Mouse (Mus musculus): ENCODE measurements around the gene Sla2. TPM values are rescaled to one million over a fixed set of nuclear protein-coding genes. Genes with fewer than 3 reads are reported as not detected.

Gene Sla2
- polyA plus RNA-seq, 1 experiment from 2014 or later = 11.6 TPM

GRCm38 (mm10) chr2:156842711-156843110 is 44.3 kb downstream of the Sla2 start:
- peak overlapping the region; percentile 94 for H3K4me3 ChIP-seq (ENCODE audit: low read depth, low read length)
- peak overlapping the region; percentile 97 for H3K4me2 ChIP-seq
- H3K9me3 ChIP-seq (ENCODE audit: control insufficient read depth, low read length) = no peaks in the 10 kb centered on the region
- peak overlapping the region; percentile 83; the same call in 1 of the 2 replicates for H3K27ac ChIP-seq (ENCODE audit: low read depth, low read length)
- peaks cover 22% of the 10 kb centered on the region for H3K36me3 ChIP-seq (ENCODE audit: control insufficient read depth, insufficient read depth, low read length)
- H3K9ac ChIP-seq (ENCODE audit: low read depth, low read length) = peak overlapping the region; percentile 86; the same call in 1 of the 2 replicates
- ATAC-seq (replicated peaks; ENCODE audit: low FRiP score) (no peak), DNase-seq (ENCODE audit: low spot score) (no peak)
- no peaks in the 10 kb centered on the region for H3K27me3 ChIP-seq (replicated peaks; ENCODE audit: control insufficient read depth, insufficient read depth, low read length)
- WGBS = 36% methylated on average over 11 of the region's 11 CpGs
- H3K4me1 ChIP-seq (replicated peaks; ENCODE audit: control insufficient read depth, insufficient read depth, low read length) = peaks cover 26% of the 10 kb centered on the region

DNA sequence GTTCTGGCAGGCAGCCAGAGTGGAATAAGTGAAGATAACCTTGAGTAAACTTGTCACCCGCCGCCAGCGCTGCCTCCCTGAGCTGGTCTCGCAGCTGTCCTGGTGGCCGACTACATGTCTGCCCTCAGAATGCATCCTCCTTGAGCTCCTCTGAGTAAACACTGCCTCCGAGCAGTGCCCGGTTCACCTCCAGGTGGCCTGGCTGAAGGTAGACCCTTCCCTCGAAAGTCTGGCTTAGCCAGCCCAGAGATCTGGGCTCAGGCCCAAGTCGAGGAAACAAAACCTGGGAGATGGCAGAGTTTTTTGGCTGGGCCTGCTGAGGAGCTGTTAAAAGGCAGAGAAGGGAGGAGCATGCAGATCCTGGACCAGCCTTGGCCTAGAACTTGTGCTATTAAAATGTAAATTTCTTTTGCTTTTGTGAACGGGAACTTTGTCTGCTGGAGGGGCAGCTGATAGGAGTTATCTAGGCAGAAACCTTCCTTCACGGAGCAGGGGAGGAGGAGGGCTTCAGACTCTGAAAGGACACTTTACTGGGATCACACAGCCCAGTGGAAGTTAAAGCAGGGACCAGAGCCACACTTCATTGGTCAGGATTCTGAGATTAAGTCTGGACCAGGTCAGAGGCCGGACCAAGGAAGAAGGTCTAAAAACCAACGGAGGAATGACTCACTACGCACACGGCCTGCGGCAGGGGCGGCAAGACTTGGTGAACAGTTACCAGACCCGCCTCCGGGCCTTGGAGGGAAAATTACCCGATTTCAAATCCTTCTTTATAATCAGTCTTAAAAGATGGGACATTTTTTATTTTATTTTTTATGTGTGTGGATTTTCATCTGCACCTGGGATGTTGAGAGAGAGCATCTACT is 44.9 kb downstream of the Sla2 start:
- Histone ChIP-seq H3K4me2 (peak overlapping the region; percentile 97), H3K4me1 (replicated peaks; ENCODE audit: control insufficient read depth, insufficient read depth, low read length) (peaks cover 26% of the 10 kb centered on the region), H3K27ac (ENCODE audit: low read depth, low read length) (peak overlapping the region; percentile 83), H3K27me3 (replicated peaks; ENCODE audit: control insufficient read depth, insufficient read depth, low read length) (no peaks in the 10 kb centered on the region), H3K9ac (ENCODE audit: low read depth, low read length) (peak overlapping the region; percentile 86), H3K4me3 (ENCODE audit: low read depth, low read length) (peak overlapping the region; percentile 94), H3K36me3 (ENCODE audit: control insufficient read depth, insufficient read depth, low read length) (peaks cover 24% of the 10 kb centered on the region), H3K9me3 (ENCODE audit: control insufficient read depth, low read length) (no peaks in the 10 kb centered on the region)
- WGBS = 7% methylated on average over 20 of the region's 20 CpGs
- DNase-seq (ENCODE audit: low spot score) (peak; percentile 60), ATAC-seq (replicated peaks; ENCODE audit: low FRiP score) (0 out of 2 replicates have a peak, but pooled peaks have one; percentile 8)

DNA sequence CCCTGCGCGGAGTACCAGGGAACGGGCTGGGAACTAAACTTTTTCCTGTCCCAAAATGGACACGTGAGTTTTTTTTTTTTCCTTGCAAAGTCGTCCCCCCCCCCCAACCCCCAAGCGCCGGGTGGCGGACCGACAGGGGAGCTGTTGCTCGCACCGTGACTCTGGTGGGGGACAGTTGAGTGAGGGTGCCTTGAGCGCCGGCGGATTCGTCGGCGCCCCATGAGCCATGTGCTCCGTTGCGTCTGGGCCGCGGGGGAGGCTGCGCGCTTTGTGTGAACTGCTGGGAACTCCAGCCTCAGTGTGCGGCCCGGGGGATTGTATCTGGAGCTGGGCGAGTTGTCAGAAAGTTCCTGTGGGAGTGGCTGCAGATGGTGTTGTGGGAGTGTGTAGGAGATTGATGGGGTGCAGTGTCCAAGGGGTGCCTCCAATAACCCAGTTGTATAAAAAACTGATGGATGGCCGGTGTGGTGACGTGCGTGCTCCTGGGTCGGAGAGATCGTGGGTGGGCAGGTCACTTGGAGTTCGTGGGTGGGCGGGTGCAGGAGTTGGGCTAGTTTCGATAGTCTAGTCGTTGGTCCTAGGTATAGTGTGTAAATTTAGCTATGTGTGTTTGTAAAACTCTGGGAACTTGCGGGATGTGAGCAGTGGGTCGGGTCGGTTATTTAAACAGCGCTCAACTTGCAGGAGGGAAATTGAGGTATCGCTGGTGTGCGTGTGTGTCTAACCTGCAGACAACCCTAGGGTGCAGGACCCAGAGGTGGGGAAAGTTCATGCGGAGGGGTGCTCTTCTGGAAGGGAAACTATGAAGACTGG is 45.8 kb downstream of the Sla2 start:
- Histone ChIP-seq H3K4me2 (peak overlapping the region; percentile 97), H3K27ac (ENCODE audit: low read depth, low read length) (peak overlapping the region; percentile 83), H3K36me3 (ENCODE audit: control insufficient read depth, insufficient read depth, low read length) (peaks cover 26% of the 10 kb centered on the region), H3K4me3 (ENCODE audit: low read depth, low read length) (peak overlapping the region; percentile 94), H3K9me3 (ENCODE audit: control insufficient read depth, low read length) (no peaks in the 10 kb centered on the region), H3K4me1 (replicated peaks; ENCODE audit: control insufficient read depth, insufficient read depth, low read length) (peaks cover 26% of the 10 kb centered on the region), H3K9ac (ENCODE audit: low read depth, low read length) (peak overlapping the region; percentile 86), H3K27me3 (replicated peaks; ENCODE audit: control insufficient read depth, insufficient read depth, low read length) (no peaks in the 10 kb centered on the region)
- ATAC-seq (replicated peaks; ENCODE audit: low FRiP score) (peak; percentile 16; the same call in 1 of the 2 replicates), DNase-seq (ENCODE audit: low spot score) (peak; percentile 77)
- under 1% methylated on average over 41 of the region's 42 CpGs for WGBS

GRCm38 (mm10) chr2:156840301-156841027 is 46.5 kb downstream of the Sla2 start:
- H3K4me3 ChIP-seq (ENCODE audit: low read depth, low read length) = peak overlapping the region; percentile 94
- ATAC-seq (replicated peaks; ENCODE audit: low FRiP score) (peak; percentile 19), DNase-seq (ENCODE audit: low spot score) (peak; percentile 76)
- peak overlapping the region; percentile 83 for H3K27ac ChIP-seq (ENCODE audit: low read depth, low read length)
- no peaks in the 10 kb centered on the region for H3K27me3 ChIP-seq (replicated peaks; ENCODE audit: control insufficient read depth, insufficient read depth, low read length)
- WGBS = under 1% methylated on average over 69 of the region's 79 CpGs
- no peaks in the 10 kb centered on the region for H3K9me3 ChIP-seq (ENCODE audit: control insufficient read depth, low read length)
- peak overlapping the region; percentile 86 for H3K9ac ChIP-seq (ENCODE audit: low read depth, low read length)
- H3K4me1 ChIP-seq (replicated peaks; ENCODE audit: control insufficient read depth, insufficient read depth, low read length) = peaks cover 26% of the 10 kb centered on the region
- H3K36me3 ChIP-seq (ENCODE audit: control insufficient read depth, insufficient read depth, low read length) = peaks cover 29% of the 10 kb centered on the region
- H3K4me2 ChIP-seq = peak overlapping the region; percentile 97

GRCm38 (mm10) chr2:156839319-156840191 is 47.4 kb downstream of the Sla2 start, which contains the start of gene Tgif2:
Gene Tgif2 (plus strand): TSS chr2:156840007.
- DNase-seq (ENCODE audit: low spot score) (peak; percentile 93), ATAC-seq (replicated peaks; ENCODE audit: low FRiP score) (peak; percentile 79)
- Histone ChIP-seq H3K9me3 (ENCODE audit: control insufficient read depth, low read length) (no peaks in the 10 kb centered on the region; the same call in 1 of the 2 replicates), H3K4me3 (ENCODE audit: low read depth, low read length) (peak within 1 kb of the TSS; percentile 94), H3K36me3 (ENCODE audit: control insufficient read depth, insufficient read depth, low read length) (peaks cover 30% of the 10 kb centered on the region), H3K27ac (ENCODE audit: low read depth, low read length) (peak within 1 kb of the TSS; percentile 83), H3K4me2 (peak within 1 kb of the TSS; percentile 97), H3K9ac (ENCODE audit: low read depth, low read length) (peak within 1 kb of the TSS; percentile 86), H3K27me3 (replicated peaks; ENCODE audit: control insufficient read depth, insufficient read depth, low read length) (no peaks in the 10 kb centered on the region), H3K4me1 (replicated peaks; ENCODE audit: control insufficient read depth, insufficient read depth, low read length) (peaks cover 21% of the 10 kb centered on the region)
- 1% methylated on average over 61 of the region's 61 CpGs for WGBS

DNA sequence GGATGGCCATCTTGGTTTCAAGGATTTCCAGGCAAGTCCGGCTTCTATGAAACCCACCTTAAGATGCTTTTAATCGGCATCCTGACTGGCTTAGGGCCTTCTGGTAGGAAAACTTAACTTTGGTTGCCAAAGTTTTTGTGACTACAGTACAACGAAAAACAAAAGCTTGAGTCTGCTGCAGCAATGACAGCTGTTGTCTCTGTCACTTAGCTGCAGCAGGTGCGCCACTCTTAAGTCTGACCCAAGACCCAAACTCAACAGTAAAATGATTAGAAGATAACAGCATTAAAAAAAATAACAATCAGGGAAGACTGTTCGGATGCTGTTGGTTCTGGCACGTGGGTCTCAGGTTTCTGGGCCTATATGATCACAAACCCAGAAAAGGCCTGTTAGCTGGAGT is 48.2 kb downstream of the Sla2 start:
- Histone ChIP-seq H3K27ac (ENCODE audit: low read depth, low read length) (peak overlapping the region; percentile 83), H3K9me3 (ENCODE audit: control insufficient read depth, low read length) (no peaks in the 10 kb centered on the region; the same call in 1 of the 2 replicates), H3K4me3 (ENCODE audit: low read depth, low read length) (peak overlapping the region; percentile 94), H3K4me1 (replicated peaks; ENCODE audit: control insufficient read depth, insufficient read depth, low read length) (peaks cover 20% of the 10 kb centered on the region), H3K4me2 (peak overlapping the region; percentile 97), H3K9ac (ENCODE audit: low read depth, low read length) (peak overlapping the region; percentile 86), H3K27me3 (replicated peaks; ENCODE audit: control insufficient read depth, insufficient read depth, low read length) (no peaks in the 10 kb centered on the region), H3K36me3 (ENCODE audit: control insufficient read depth, insufficient read depth, low read length) (peaks cover 34% of the 10 kb centered on the region)
- 59% methylated on average over 6 of the region's 6 CpGs for WGBS
- no peak for ATAC-seq (replicated peaks; ENCODE audit: low FRiP score)
- no peak for DNase-seq (ENCODE audit: low spot score)

DNA sequence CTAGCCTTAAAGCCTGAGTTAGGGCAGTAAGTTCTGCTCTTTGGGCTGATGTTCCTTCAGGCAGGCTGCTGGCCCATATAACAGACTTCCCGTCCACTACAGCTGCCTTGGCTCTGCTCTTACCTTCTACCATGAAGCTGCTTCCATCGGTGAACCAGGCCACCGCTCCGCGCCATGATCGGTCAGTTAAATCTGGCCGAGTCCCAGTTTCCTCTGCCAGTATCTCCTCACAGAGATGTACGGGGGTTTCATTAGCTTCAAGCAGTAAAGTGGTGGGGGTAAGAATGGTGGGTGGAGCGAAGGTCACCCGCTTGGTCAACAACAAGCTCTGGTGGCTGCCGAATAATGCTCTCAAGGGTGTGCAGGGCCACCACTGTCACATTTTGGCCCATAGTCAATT is 52.7 kb downstream of the Sla2 start:
- no peak for DNase-seq (ENCODE audit: low spot score)
- Histone ChIP-seq H3K4me3 (ENCODE audit: low read depth, low read length) (no peak overlapping the region), H3K27ac (ENCODE audit: low read depth, low read length) (no peak overlapping the region), H3K4me1 (replicated peaks; ENCODE audit: control insufficient read depth, insufficient read depth, low read length) (peaks cover 3% of the 10 kb centered on the region), H3K4me2 (no peak overlapping the region), H3K27me3 (replicated peaks; ENCODE audit: control insufficient read depth, insufficient read depth, low read length) (no peaks in the 10 kb centered on the region), H3K36me3 (ENCODE audit: control insufficient read depth, insufficient read depth, low read length) (peaks cover 74% of the 10 kb centered on the region), H3K9me3 (ENCODE audit: control insufficient read depth, low read length) (peaks cover 30% of the 10 kb centered on the region), H3K9ac (ENCODE audit: low read depth, low read length) (no peak overlapping the region)
- WGBS = 94% methylated on average over 11 of the region's 11 CpGs
- no peak for ATAC-seq (replicated peaks; ENCODE audit: low FRiP score)
